Mouse (Mus musculus) heart, adult 2 months (tissue): Measurements from ENCODE around the gene Rmdn2.

Source experiments
- CTCF ChIP-seq: fragments of 200-600 bp; IDR thresholded peaks from 2 replicates; pipeline ENCODE4 v1.8.1; 2022; ENCODE audit warnings: antibody characterized with exemption, mild to moderate bottlenecking, moderate library complexity
- POLR2A ChIP-seq: fragments of 200-500 bp; IDR thresholded peaks from 2 replicates; pipeline ENCODE4 v1.6.1; 2011; ENCODE audit warnings: mild to moderate bottlenecking, low read depth, low read length, control low read depth; ENCODE audit not compliant: insufficient read depth

DNA sequence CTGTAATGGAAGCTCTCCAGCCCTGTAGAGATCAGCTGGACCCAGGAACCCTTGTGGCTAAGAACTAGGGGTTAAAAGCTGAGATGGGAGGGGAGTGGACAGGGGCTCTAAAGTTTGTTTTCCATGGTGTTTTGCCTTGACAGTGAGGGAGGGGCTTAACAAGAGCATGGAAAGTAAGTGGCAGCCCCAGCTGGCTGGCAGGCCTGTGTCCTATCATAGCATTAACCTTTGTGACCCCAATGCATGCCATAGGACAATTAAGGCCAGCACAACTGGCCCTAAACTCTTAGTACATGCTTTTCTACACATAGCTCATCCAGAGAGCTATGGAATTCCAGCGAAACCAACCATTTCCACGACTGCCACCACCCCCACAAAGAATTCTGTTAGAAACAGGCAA is 47.9 kb upstream of the Rmdn2 start:
- TF ChIP-seq CTCF (no peak), POLR2A (no peak)
